Mouse (Mus musculus) ES-Bruce4 (cell line): ENCODE results near the gene Plekha5.

Source experiments
- CTCF ChIP-seq: IDR thresholded peaks from one replicate; pipeline ENCODE4 v1.8.1; 2011; ENCODE audit warnings: low read depth, low read length
- POLR2A ChIP-seq: IDR thresholded peaks from one replicate; pipeline ENCODE4 v1.8.1; 2011; ENCODE audit warnings: low read length; ENCODE audit not compliant: insufficient read depth

GRCm38 (mm10) chr6:140574943-140575342, 151.1 kb downstream of the Plekha5 start:
- TF ChIP-seq CTCF (no peak), POLR2A (no peak)
